Mouse (Mus musculus) erythroid progenitor cell, adult 5-6 weeks (primary cell): ENCODE data around the gene Reck. TPM values are rescaled to one million over a fixed set of nuclear protein-coding genes. Genes with fewer than 3 reads are reported as not detected.

Experiments used
- ATAC-seq: replicated peaks from 2 replicates; pipeline ENCODE4 v1.8.0; 2016; ENCODE audit warnings: moderate number of reproducible peaks, mild to moderate bottlenecking, moderate TSS enrichment, inconsistent platforms; ENCODE audit not compliant: poor library complexity, low FRiP score, severe bottlenecking
- total RNA-seq, 2 experiments: library from RNA; stranded (forward) in 1 of 2; stranded (reverse) in 1 of 2; fragments of 150-400 nt in 1 of 2; fragments of 186-747, 209-891 nt in 1 of 2; gene quantifications; 2 replicates each; pipeline versions ENCODE4 v1.2.3 to v1.2.4; 2015 to 2017; ENCODE audit warnings: low replicate concordance in 2 of 2

Reck gene
- total RNA-seq, 2 experiments from 2014 or later: 7.1 TPM; not detected in 1

- no peak for ATAC-seq
Measured at GRCm38 (mm10) chr4:43983756-43984155, 108.4 kb downstream of the Reck start.

- ATAC-seq: no peak
Measured at GRCm38 (mm10) chr4:43984326-43984725, 109.0 kb downstream of the Reck start.

- no peak for ATAC-seq
Measured at GRCm38 (mm10) chr4:43988976-43989375, 113.6 kb downstream of the Reck start.

GRCm38 (mm10) chr4:43993072-43993471 lies 117.7 kb downstream of the Reck start:
- no peak; the same call in 1 of the 2 replicates for ATAC-seq

GRCm38 (mm10) chr4:43994342-43994741 lies 119.0 kb downstream of the Reck start:
- ATAC-seq: no peak

Other genes with a start within 250 kb of the Reck start
- gene Npr2, start 243.6 kb upstream of the Reck start, total RNA-seq (2015; ENCODE audit: low replicate concordance): 10.8 TPM in 1 of 2 replicates, not detected in the other
- 0.13 TPM in 1 of 2 replicates, not detected in the other for gene Npr2, start 243.6 kb upstream of the Reck start, total RNA-seq (2017; ENCODE audit: low replicate concordance)
- gene Spag8, start 221.9 kb upstream of the Reck start, total RNA-seq (2015; ENCODE audit: low replicate concordance): not detected in 2 replicates
- 3.9 TPM in 1 of 2 replicates, not detected in the other for gene Spag8, start 221.9 kb upstream of the Reck start, total RNA-seq (2017; ENCODE audit: low replicate concordance)
- gene Hint2, start 219.1 kb upstream of the Reck start, total RNA-seq (2015; ENCODE audit: low replicate concordance): 18.9 and 26.7 TPM in 2 replicates
- gene Hint2, start 219.1 kb upstream of the Reck start, total RNA-seq (2017; ENCODE audit: low replicate concordance): 6.5 and 12.0 TPM in 2 replicates
- 1.4 TPM in 1 of 2 replicates, not detected in the other for gene Tmem8b, start 206.6 kb upstream of the Reck start, total RNA-seq (2015; ENCODE audit: low replicate concordance)
- gene Tmem8b, start 206.6 kb upstream of the Reck start, total RNA-seq (2017; ENCODE audit: low replicate concordance): 0.64 TPM in 1 of 2 replicates, not detected in the other
- gene Fam221b, start 206.4 kb upstream of the Reck start, total RNA-seq (2015; ENCODE audit: low replicate concordance): not detected in 2 replicates
- gene Fam221b, start 206.4 kb upstream of the Reck start, total RNA-seq (2017; ENCODE audit: low replicate concordance): 1.7 TPM in 1 of 2 replicates, not detected in the other
- gene Olfr70, start 174.7 kb upstream of the Reck start, total RNA-seq (2015; ENCODE audit: low replicate concordance): not detected in 2 replicates
- gene Olfr70, start 174.7 kb upstream of the Reck start, total RNA-seq (2017; ENCODE audit: low replicate concordance): not detected in 2 replicates
- not detected in 2 replicates for gene Olfr71, start 165.3 kb upstream of the Reck start, total RNA-seq (2015; ENCODE audit: low replicate concordance)
- not detected in 2 replicates for gene Olfr71, start 165.3 kb upstream of the Reck start, total RNA-seq (2017; ENCODE audit: low replicate concordance)
- not detected in 2 replicates for gene Hrct1, start 148.3 kb upstream of the Reck start, total RNA-seq (2015; ENCODE audit: low replicate concordance)
- gene Hrct1, start 148.3 kb upstream of the Reck start, total RNA-seq (2017; ENCODE audit: low replicate concordance): not detected in 2 replicates
- gene Spaar, start 145.5 kb upstream of the Reck start, total RNA-seq (2015; ENCODE audit: low replicate concordance): not detected in 2 replicates
- not detected in 2 replicates for gene Spaar, start 145.5 kb upstream of the Reck start, total RNA-seq (2017; ENCODE audit: low replicate concordance)
- not detected in 2 replicates for gene Olfr159, start 104.5 kb upstream of the Reck start, total RNA-seq (2015; ENCODE audit: low replicate concordance)
- not detected in 2 replicates for gene Olfr159, start 104.5 kb upstream of the Reck start, total RNA-seq (2017; ENCODE audit: low replicate concordance)
- gene Olfr156, start 51.6 kb upstream of the Reck start, total RNA-seq (2015; ENCODE audit: low replicate concordance): not detected in 2 replicates
- gene Olfr156, start 51.6 kb upstream of the Reck start, total RNA-seq (2017; ENCODE audit: low replicate concordance): not detected in 2 replicates
- not detected in 2 replicates for gene Olfr157, start 35.3 kb upstream of the Reck start, total RNA-seq (2015; ENCODE audit: low replicate concordance)
- gene Olfr157, start 35.3 kb upstream of the Reck start, total RNA-seq (2017; ENCODE audit: low replicate concordance): not detected in 2 replicates
- gene Olfr155, start 24.0 kb upstream of the Reck start, total RNA-seq (2015; ENCODE audit: low replicate concordance): not detected in 2 replicates
- gene Olfr155, start 24.0 kb upstream of the Reck start, total RNA-seq (2017; ENCODE audit: low replicate concordance): not detected in 2 replicates
- gene Glipr2, start 81.9 kb downstream of the Reck start, total RNA-seq (2015; ENCODE audit: low replicate concordance): 9.6 and 20.2 TPM in 2 replicates
- 10.7 and 16.8 TPM in 2 replicates for gene Glipr2, start 81.9 kb downstream of the Reck start, total RNA-seq (2017; ENCODE audit: low replicate concordance)
- gene Ccin, start 108.0 kb downstream of the Reck start, total RNA-seq (2015; ENCODE audit: low replicate concordance): not detected in 2 replicates
- gene Ccin, start 108.0 kb downstream of the Reck start, total RNA-seq (2017; ENCODE audit: low replicate concordance): not detected in 2 replicates
- gene Clta, start 128.9 kb downstream of the Reck start, total RNA-seq (2015; ENCODE audit: low replicate concordance): 151 and 166 TPM in 2 replicates
- 108 and 147 TPM in 2 replicates for gene Clta, start 128.9 kb downstream of the Reck start, total RNA-seq (2017; ENCODE audit: low replicate concordance)
- gene Gne, start 208.6 kb downstream of the Reck start, total RNA-seq (2015; ENCODE audit: low replicate concordance): 3.6 and 6.3 TPM in 2 replicates
- 2.5 and 7.6 TPM in 2 replicates for gene Gne, start 208.6 kb downstream of the Reck start, total RNA-seq (2017; ENCODE audit: low replicate concordance)